Mouse (Mus musculus) layer of hippocampus, adult 11-12 months (tissue): ENCODE results near the gene Naip6.
"Not testable (repeated sequence)": the region's sequence is repeated elsewhere in the genome, so short reads cannot be mapped to it uniquely, and the experiment has no call there.

Experiments used
- DNase-seq: peaks from one replicate; pipeline ENCODE4 v3.0.0; 2022; ENCODE audit warnings: low spot score

Naip6 gene

DNA sequence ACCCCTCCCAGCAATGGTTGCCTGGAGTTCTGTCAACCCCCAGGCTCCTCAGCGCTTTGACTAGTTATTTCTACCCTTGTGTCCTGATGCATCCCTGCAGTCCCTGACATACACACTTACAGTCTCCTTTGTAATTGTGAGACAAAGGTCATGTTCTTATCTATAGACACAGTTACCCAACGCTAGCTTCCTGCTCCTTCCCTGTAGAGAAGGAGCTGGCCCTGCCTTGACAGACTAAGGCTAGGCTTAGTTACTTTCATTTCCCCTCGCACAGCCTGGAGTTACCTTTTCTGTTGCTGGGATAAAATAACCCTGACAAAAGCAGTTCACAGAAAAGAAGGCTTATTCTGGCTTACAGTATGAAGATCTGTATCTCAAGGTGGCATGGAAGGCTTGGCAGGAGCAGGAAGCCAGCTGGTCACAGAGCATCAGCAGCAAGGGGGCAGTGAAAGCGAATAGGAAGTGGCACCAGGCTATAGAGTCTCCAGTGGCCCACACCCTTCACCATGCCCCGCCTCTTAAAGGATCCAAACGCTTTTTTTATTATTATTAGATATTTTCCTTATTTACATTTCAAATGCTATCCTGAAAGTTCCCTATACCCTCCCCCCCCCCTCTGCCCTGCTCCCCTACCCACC is at the start of gene Naip6:
TSS of gene Naip6 (minus strand) at position 419 of the 638 bp plus-strand sequence.
- DNase-seq, result not testable (repeated sequence)

GRCm38 (mm10) chr13:100352315-100352714 is 34.8 kb upstream of the Naip6 start:
- not testable (repeated sequence) for DNase-seq

- not testable (repeated sequence) for DNase-seq
These were observed 32.2 kb upstream of the Naip6 start for GRCm38 (mm10) chr13:100349510-100350173.

- DNase-seq, result no peak
These were observed 24.3 kb upstream of the Naip6 start for GRCm38 (mm10) chr13:100341822-100342221.

DNA sequence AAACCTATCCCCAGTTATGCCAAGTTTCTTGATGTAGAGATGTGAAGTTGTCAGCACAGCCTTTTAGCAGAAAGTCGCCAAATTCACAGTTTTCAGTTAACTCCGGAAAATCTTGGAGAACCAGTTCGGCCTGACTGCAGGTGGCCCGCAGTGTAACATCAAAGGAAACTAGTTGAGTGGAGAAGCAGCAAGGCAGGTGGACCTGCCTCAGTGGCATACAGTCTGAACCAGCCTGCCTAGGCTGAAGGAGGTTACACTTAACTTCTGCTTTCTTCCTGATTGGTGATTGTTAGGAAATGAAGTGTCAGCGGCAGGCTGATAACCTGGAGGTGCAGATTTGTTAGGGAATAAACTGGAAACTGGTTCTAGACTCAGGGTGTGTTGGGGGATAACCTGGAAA is 14.3 kb upstream of the Naip6 start:
- not testable (repeated sequence) for DNase-seq

GRCm38 (mm10) chr13:100328899-100329298 is 11.4 kb upstream of the Naip6 start:
- not testable (repeated sequence) for DNase-seq

GRCm38 (mm10) chr13:100328029-100328428 is 10.6 kb upstream of the Naip6 start:
- DNase-seq, result not testable (repeated sequence)

DNA sequence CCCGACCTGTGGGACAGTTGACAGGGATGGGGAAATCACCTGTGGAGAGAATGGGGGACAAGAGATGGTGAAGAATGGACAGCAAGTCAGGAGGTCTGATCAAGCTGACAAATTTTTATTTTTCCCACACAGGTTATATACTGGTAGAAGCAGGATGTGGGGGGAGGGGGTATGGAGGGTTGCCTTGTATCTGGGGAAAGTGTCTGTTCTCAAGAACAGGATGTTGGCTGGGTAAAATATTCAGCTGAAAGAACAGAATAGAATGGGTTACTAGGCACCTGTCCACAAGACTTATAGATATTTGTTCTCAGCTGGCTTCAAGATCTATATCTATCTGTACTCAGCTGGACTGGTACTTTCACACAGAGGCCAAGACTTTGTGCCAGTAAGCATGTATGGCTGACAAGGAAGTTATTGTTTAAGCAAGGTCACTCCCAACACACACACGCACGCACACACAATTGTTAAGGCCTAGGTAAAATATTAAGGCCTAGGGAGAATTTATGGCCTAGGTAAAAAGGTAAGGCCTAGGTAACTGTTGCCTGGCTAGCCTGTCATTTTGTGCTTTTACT is 4.9 kb upstream of the Naip6 start:
- not testable (repeated sequence) for DNase-seq

DNA sequence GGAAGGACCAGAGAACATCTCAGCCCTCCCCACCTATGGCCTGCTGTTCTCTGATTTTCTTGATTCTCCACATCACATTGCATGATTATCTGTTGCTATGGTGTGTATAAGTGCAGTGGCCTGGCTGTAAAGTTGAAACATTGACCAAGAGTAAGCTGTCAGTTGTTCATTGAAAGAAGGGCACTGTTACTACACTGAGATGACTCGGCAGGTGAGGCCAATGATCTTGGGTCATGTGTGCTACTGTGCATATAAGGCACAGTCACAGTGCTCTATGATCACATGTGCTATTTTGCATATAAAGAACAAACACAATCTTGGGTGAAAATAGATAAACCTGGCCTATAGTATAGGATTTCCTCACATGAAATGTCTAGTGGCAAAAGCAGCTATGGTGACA is 32.9 kb downstream of the Naip6 start:
- DNase-seq, result no peak

DNA sequence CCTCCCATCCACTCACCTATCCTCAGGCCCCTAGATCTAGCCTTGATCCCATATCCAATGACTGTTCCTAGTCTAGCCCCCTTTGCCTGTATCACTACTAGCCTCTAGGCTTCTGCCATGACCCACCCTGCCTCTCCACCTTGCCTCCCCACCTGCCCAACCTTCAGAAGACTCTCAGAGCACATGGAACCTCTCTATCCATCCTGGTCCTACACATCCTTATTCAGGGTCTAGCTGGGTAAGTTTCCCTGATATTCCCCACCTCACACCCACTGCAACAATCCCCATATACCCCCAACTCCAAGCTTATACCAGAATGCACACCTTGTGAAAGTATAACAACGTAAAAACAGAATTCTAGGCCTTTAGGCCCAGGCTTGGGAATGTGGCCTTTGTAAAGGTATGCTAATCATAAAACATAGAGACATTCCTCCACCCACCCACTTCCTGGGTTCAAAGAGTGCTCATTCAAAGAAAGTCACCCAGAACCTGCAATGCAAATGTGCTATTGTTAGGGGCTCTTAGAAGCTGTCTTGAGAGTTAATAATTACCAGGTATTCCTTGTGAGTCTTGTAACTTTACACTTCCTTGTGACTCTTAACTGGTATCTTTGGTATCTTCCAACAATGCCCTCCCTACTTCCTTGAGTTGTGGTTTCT is 45.9 kb downstream of the Naip6 start:
- DNase-seq, result not testable (repeated sequence)

- DNase-seq, result not testable (repeated sequence)
These were observed 60.5 kb downstream of the Naip6 start for GRCm38 (mm10) chr13:100256996-100257395.

DNA sequence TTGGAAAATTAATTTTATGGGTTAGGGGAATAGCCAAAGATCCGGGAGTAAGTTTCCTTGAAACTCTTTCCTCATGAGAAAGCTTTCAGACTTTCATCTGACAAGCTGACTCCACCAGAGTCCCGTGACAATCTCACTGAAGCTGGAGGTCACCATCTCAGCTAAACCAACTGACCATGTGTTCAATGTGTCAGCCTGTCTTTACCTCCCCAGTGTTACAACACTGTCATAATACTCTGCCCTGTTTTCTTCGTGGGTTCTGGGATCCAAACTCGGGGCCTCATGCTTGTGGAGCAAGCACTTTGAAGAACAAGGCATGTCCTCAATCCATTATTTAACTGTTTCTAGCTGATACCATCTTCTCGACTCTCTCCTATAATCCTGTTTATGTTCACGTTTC is 61.5 kb downstream of the Naip6 start:
- DNase-seq, result not testable (repeated sequence)

DNA sequence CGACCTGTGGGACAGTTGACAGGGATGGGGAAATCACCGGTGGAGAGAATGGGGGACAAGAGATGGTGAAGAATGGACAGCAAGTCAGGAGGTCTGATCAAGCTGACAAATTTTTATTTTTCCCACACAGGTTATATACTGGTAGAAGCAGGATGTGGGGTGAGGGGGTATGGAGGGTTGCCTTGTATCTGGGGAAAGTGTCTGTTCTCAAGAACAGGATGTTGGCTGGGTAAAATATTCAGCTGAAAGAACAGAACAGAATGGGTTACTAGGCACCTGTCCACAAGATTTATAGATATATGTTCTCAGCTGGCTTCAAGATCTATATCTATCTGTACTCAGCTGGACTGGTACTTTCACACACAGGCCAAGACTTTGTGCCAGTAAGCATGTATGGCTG is 65.6 kb downstream of the Naip6 start:
- not testable (repeated sequence) for DNase-seq

DNA sequence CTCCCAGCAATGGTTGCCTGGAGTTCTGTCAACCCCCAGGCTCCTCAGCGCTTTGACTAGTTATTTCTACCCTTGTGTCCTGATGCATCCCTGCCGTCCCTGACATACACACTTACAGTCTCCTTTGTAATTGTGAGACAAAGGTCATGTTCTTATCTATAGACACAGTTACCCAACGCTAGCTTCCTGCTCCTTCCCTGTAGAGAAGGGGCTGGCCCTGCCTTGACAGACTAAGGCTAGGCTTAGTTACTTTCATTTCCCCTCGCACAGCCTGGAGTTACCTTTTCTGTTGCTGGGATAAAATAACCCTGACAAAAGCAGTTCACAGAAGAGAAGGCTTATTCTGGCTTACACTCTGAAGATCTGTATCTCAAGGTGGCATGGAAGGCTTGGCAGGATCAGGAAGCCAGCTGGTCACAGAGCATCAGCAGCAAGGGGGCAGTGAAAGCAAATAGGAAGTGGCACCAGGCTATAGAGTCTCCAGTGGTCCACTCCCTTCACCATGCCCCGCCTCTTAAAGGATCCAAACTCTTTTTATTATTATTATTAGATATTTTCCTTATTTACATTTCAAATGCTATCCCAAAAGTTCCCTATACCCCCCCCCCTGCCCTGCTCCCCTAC is 70.5 kb downstream of the Naip6 start:
- not testable (repeated sequence) for DNase-seq

DNA sequence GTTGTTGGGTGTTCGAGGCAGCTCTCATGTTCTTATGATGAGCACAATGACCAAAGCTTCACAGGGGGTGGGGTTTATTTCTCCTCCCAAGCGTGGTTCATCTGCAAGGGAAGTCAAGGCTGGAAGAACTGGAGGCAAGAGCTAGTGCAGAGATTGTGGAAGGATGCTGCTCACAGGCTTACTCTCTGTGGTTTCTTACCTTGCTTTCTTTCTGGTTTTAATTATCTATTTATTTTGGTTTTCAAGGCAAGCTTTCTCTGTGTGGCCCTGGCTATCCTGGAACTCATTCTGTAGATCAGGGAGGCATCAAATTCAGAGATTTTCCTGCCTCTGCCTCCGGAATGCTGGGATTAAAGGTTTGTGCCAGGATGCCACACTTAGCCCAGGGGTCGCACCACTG is 71.3 kb downstream of the Naip6 start, which contains the start of gene Naip5:
TSS of gene Naip5 (minus strand) at position 101 of the 400 bp plus-strand sequence.
- not testable (repeated sequence) for DNase-seq

- DNase-seq, result no peak
These were observed 73.8 kb downstream of the Naip6 start for GRCm38 (mm10) chr13:100243702-100244101.
